Mouse (Mus musculus) hematopoietic stem cell, adult 5-6 weeks (primary cell): ENCODE measurements at regions not wholly inside any gene's neighbourhood (a gene's known extent, or its start where the extent isn't known, plus 50 kb on each side); places are given as distances from the start of the nearest gene placed in this dataset.
A peak's percentile ranks its signal among the peaks of the same experiment; 100 is the strongest.

ENCODE experiments used
- ATAC-seq, 2 experiments: fragments of 125-278 bp in 1 of 2; replicated peaks in 1 of 2; 2 replicates each; pipeline ENCODE4 v1.8.0; 2016 to 2017; ENCODE audit warnings: inconsistent platforms in 2 of 2, mild to moderate bottlenecking in 2 of 2, moderate number of reproducible peaks in 2 of 2, low read depth in 1 of 2, moderate TSS enrichment in 1 of 2; ENCODE audit not compliant: low FRiP score in 2 of 2, poor library complexity in 2 of 2, severe bottlenecking in 2 of 2, insufficient read depth in 1 of 2, low TSS enrichment in 1 of 2

GRCm38 (mm10) chr15:59138393-59139107 lies 249.5 kb downstream of the Gm49356 start:
- no peak for ATAC-seq

- ATAC-seq: no peak
These were observed 252.5 kb downstream of the Gm49356 start for GRCm38 (mm10) chr15:59141621-59142020.

- no peak for ATAC-seq
These were observed 253.4 kb downstream of the Gm49356 start for GRCm38 (mm10) chr15:59142481-59142880.

GRCm38 (mm10) chr15:59143891-59144290 lies 254.8 kb downstream of the Gm49356 start:
- no peak for ATAC-seq

GRCm38 (mm10) chr15:59145679-59146078 lies 256.6 kb downstream of the Gm49356 start:
- ATAC-seq: peak; percentile 86 to 91

GRCm38 (mm10) chr15:59146111-59146510 lies 257.0 kb downstream of the Gm49356 start:
- ATAC-seq: no peak

- ATAC-seq: no peak
These were observed 257.5 kb downstream of the Gm49356 start for GRCm38 (mm10) chr15:59146586-59147085.

GRCm38 (mm10) chr15:59148531-59148930 lies 259.4 kb downstream of the Gm49356 start:
- no peak for ATAC-seq

GRCm38 (mm10) chr15:59151506-59151905 lies 262.4 kb downstream of the Gm49356 start:
- no peak for ATAC-seq

GRCm38 (mm10) chr15:59152786-59153388 lies 263.8 kb downstream of the Gm49356 start:
- ATAC-seq: no peak

GRCm38 (mm10) chr15:59153416-59154250 lies 264.5 kb downstream of the Gm49356 start:
- ATAC-seq: no peak

GRCm38 (mm10) chr15:59154407-59155288 lies 265.6 kb downstream of the Gm49356 start:
- no peak for ATAC-seq

- no peak for ATAC-seq
These were observed 266.2 kb downstream of the Gm49356 start for GRCm38 (mm10) chr15:59155289-59155623.

- no peak for ATAC-seq
These were observed 267.2 kb downstream of the Gm49356 start for GRCm38 (mm10) chr15:59156328-59156727.

GRCm38 (mm10) chr15:59158760-59159159 lies 269.7 kb downstream of the Gm49356 start:
- ATAC-seq: no peak

- ATAC-seq: no peak
These were observed 272.1 kb downstream of the Gm49356 start for GRCm38 (mm10) chr15:59160931-59161920.
